Comparison of ENCODE assay signal across 8 mouse cellular contexts in the genomic region with DNA sequence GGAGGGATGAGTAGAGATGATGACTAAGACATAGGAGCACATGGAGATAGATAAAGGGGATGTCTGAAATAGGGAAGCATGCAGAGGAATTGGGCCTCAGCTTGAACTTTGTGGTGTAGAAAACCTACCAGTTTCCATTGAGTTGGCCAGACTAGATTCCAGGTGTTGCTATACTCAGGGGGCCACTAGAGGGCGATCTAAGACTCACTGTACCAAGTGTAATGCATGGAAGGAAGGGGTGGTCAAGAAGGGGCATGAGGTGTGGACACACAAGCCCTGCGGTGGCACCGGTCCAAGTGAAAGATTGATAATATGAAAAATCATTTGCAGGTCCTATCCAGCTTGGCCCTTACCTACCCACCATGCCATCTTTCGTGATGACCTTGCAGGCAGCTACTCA. TPM values are rescaled to one million over a fixed set of nuclear protein-coding genes. Genes with fewer than 3 reads are reported as not detected.
DNase-seq lines count a peak whose midpoint lies in the region; ATAC-seq and TF ChIP-seq lines count a peak whose summit lies in the region.

No protein-coding gene starts in this region.

- H3K4me2 ChIP-seq in liver, embryonic 12.5 days: no peak overlapping the region
- H3K4me2 ChIP-seq in embryonic facial prominence, embryonic 14.5 days (ENCODE audit: low read depth, low read length): no peak overlapping the region
- no peak overlapping the region for H3K4me2 ChIP-seq in liver, embryonic 14.5 days (ENCODE audit: low read depth)

- H3K9me3 ChIP-seq in liver, embryonic 12.5 days (replicated peaks): no peaks in the 10 kb centered on the region
- H3K9me3 ChIP-seq in embryonic facial prominence, embryonic 14.5 days (ENCODE audit: control insufficient read depth, low read length): no peaks in the 10 kb centered on the region
- H3K9me3 ChIP-seq in liver, embryonic 14.5 days (ENCODE audit: control insufficient read depth, low read length): no peaks in the 10 kb centered on the region

- no peak overlapping the region for H3K9ac ChIP-seq in liver, embryonic 12.5 days
- no peak overlapping the region for H3K9ac ChIP-seq in embryonic facial prominence, embryonic 14.5 days (ENCODE audit: low read depth, low read length)
- no peak overlapping the region for H3K9ac ChIP-seq in liver, embryonic 14.5 days (replicated peaks)

- no peak for ATAC-seq in liver, embryonic 12.5 days
- no peak for ATAC-seq in embryonic facial prominence, embryonic 14.5 days (ENCODE audit: low read depth)
- ATAC-seq in liver, embryonic 14.5 days (ENCODE audit: insufficient read depth): no peak

- H3K27ac ChIP-seq in liver, embryonic 12.5 days: no peak overlapping the region
- H3K27ac ChIP-seq in embryonic facial prominence, embryonic 14.5 days (replicated peaks; ENCODE audit: low read depth, low read length): no peak overlapping the region
- H3K27ac ChIP-seq in liver, embryonic 14.5 days: no peak overlapping the region

- H3K4me3 ChIP-seq in liver, embryonic 12.5 days: no peak overlapping the region
- no peak overlapping the region for H3K4me3 ChIP-seq in embryonic facial prominence, embryonic 14.5 days (ENCODE audit: low read depth, low read length)
- no peak overlapping the region for H3K4me3 ChIP-seq in liver, embryonic 14.5 days (ENCODE audit: insufficient read depth in 1 of 2, low read depth in 2 of 2, low read length in 2 of 2)

- peak; percentile 91 for TF ChIP-seq CTCF in liver, embryonic 14.5 days (IDR thresholded peaks at IDR 0.05; ENCODE audit: low read depth)

- peaks cover 42% of the 10 kb centered on the region for H3K36me3 ChIP-seq in liver, embryonic 12.5 days
- H3K36me3 ChIP-seq in embryonic facial prominence, embryonic 14.5 days (ENCODE audit: control insufficient read depth, insufficient read depth, low read length): peaks cover 37% of the 10 kb centered on the region
- peaks cover 2% of the 10 kb centered on the region; the same call in 1 of the 2 replicates for H3K36me3 ChIP-seq in liver, embryonic 14.5 days (replicated peaks; ENCODE audit: control insufficient read depth, insufficient read depth, low read depth)

- peaks cover 31% of the 10 kb centered on the region for H3K4me1 ChIP-seq in liver, embryonic 12.5 days
- H3K4me1 ChIP-seq in embryonic facial prominence, embryonic 14.5 days (ENCODE audit: control insufficient read depth, insufficient read depth, low read length): no peaks in the 10 kb centered on the region
- H3K4me1 ChIP-seq in liver, embryonic 14.5 days (replicated peaks; ENCODE audit: control insufficient read depth in 2 of 2, insufficient read depth in 2 of 2, low read length in 1 of 2): peaks cover 8% of the 10 kb centered on the region in 2 experiments

- peaks cover 8% of the 10 kb centered on the region; the same call in 1 of the 2 replicates for H3K27me3 ChIP-seq in liver, embryonic 12.5 days (replicated peaks)
- H3K27me3 ChIP-seq in embryonic facial prominence, embryonic 14.5 days (replicated peaks; ENCODE audit: control insufficient read depth, insufficient read depth, low read length): no peaks in the 10 kb centered on the region
- no peaks in the 10 kb centered on the region for H3K27me3 ChIP-seq in liver, embryonic 14.5 days (ENCODE audit: control insufficient read depth, insufficient read depth, low read length)

- peak; percentile 75 for DNase-seq in liver
- peak; percentile 70 to 78 for DNase-seq in adrenal gland, postnatal 36 days
- peak; percentile 55 for DNase-seq in embryonic facial prominence, embryonic 14.5 days (ENCODE audit: low spot score)
- DNase-seq in kidney, postnatal 10 days: peak; percentile 85
- DNase-seq in liver, embryonic 14.5 days (ENCODE audit: low read depth in 3 of 3, low spot score in 3 of 3): peak in 1 of 3 experiments; percentile 52
- DNase-seq in right cerebral cortex, adult 18-20 months: peak; percentile 69
- peak; percentile 77 for DNase-seq in urinary bladder, postnatal 25 days (ENCODE audit: low spot score)

- WGBS in liver, embryonic 12.5 days (ENCODE audit: insufficient replicate concordance): 33% methylated on average over 4 of the region's 4 CpGs
- WGBS in embryonic facial prominence, embryonic 14.5 days: 47% methylated on average over 4 of the region's 4 CpGs
- WGBS in liver, embryonic 14.5 days (ENCODE audit: insufficient replicate concordance): 36% methylated on average over 4 of the region's 4 CpGs

- no peak for TF ChIP-seq EP300 in liver, embryonic 14.5 days (IDR thresholded peaks at IDR 0.05; ENCODE audit: low read depth)

RNA-seq across cellular contexts. Expression of a gene that starts 3.2 kb away (rescaled TPM):
- 17.4 and 22.2 TPM in 2 replicates for polyA plus RNA-seq in liver, embryonic 12.5 days (2016; fragmentation: Nextera tagmentation; extraction: Ambion mirVana)
- total RNA-seq in adrenal gland, postnatal 36 days (2021): 10 to 100 TPM; 28.4 to 33.1 TPM
- polyA plus RNA-seq in embryonic facial prominence, embryonic 14.5 days (2014; fragmentation: Nextera tagmentation; extraction: Ambion mirVana): 46.9 and 51.6 TPM in 2 replicates
- polyA plus RNA-seq in liver, embryonic 14.5 days (2012; rRNA removed): 3.8 TPM in 2 replicates
- polyA plus RNA-seq in liver, embryonic 14.5 days (2014; fragmentation: Nextera tagmentation; extraction: Ambion mirVana): 8.2 and 10.2 TPM in 2 replicates

RNA-seq across cellular contexts. Expression of a gene that starts 15.3 kb away (rescaled TPM):
- 9.8 TPM in 2 replicates for polyA plus RNA-seq in liver, embryonic 12.5 days (2016; fragmentation: Nextera tagmentation; extraction: Ambion mirVana)
- 10 to 100 TPM; 17.4 to 29.6 TPM for total RNA-seq in adrenal gland, postnatal 36 days (2021)
- polyA plus RNA-seq in embryonic facial prominence, embryonic 14.5 days (2014; fragmentation: Nextera tagmentation; extraction: Ambion mirVana): 6.8 and 7.2 TPM in 2 replicates
- 2.8 and 2.9 TPM in 2 replicates for polyA plus RNA-seq in liver, embryonic 14.5 days (2012; rRNA removed)
- 2.5 TPM in 2 replicates for polyA plus RNA-seq in liver, embryonic 14.5 days (2014; fragmentation: Nextera tagmentation; extraction: Ambion mirVana)

RNA-seq across cellular contexts. Expression of a gene that starts 28.7 kb away (rescaled TPM):
- polyA plus RNA-seq in liver, embryonic 12.5 days (2016; fragmentation: Nextera tagmentation; extraction: Ambion mirVana): 6.6 and 7.9 TPM in 2 replicates
- total RNA-seq in adrenal gland, postnatal 36 days (2021): 1 to 10 TPM; 1.1 to 3.5 TPM
- 14.9 and 20.0 TPM in 2 replicates for polyA plus RNA-seq in embryonic facial prominence, embryonic 14.5 days (2014; fragmentation: Nextera tagmentation; extraction: Ambion mirVana)
- 6.7 and 7.7 TPM in 2 replicates for polyA plus RNA-seq in liver, embryonic 14.5 days (2012; rRNA removed)
- polyA plus RNA-seq in liver, embryonic 14.5 days (2014; fragmentation: Nextera tagmentation; extraction: Ambion mirVana): 6.6 and 7.0 TPM in 2 replicates

RNA-seq across cellular contexts. Expression of a gene that starts 45.3 kb away (rescaled TPM):
- polyA plus RNA-seq in liver, embryonic 12.5 days (2016; fragmentation: Nextera tagmentation; extraction: Ambion mirVana): 20.1 and 21.9 TPM in 2 replicates
- 10 to 100 TPM; 26.3 to 28.6 TPM for total RNA-seq in adrenal gland, postnatal 36 days (2021)
- polyA plus RNA-seq in embryonic facial prominence, embryonic 14.5 days (2014; fragmentation: Nextera tagmentation; extraction: Ambion mirVana): 29.4 and 31.5 TPM in 2 replicates
- 10.6 and 13.3 TPM in 2 replicates for polyA plus RNA-seq in liver, embryonic 14.5 days (2012; rRNA removed)
- polyA plus RNA-seq in liver, embryonic 14.5 days (2014; fragmentation: Nextera tagmentation; extraction: Ambion mirVana): 8.9 and 10.2 TPM in 2 replicates

RNA-seq across cellular contexts. Expression of a gene that starts 45.3 kb away (rescaled TPM):
- polyA plus RNA-seq in liver, embryonic 12.5 days (2016; fragmentation: Nextera tagmentation; extraction: Ambion mirVana): 43.2 and 45.6 TPM in 2 replicates
- 10 to 100 TPM; 27.0 to 28.2 TPM for total RNA-seq in adrenal gland, postnatal 36 days (2021)
- polyA plus RNA-seq in embryonic facial prominence, embryonic 14.5 days (2014; fragmentation: Nextera tagmentation; extraction: Ambion mirVana): 38.7 and 47.6 TPM in 2 replicates
- 10.2 and 11.1 TPM in 2 replicates for polyA plus RNA-seq in liver, embryonic 14.5 days (2012; rRNA removed)
- 19.1 and 21.2 TPM in 2 replicates for polyA plus RNA-seq in liver, embryonic 14.5 days (2014; fragmentation: Nextera tagmentation; extraction: Ambion mirVana)
